Mouse (Mus musculus): Measurements from ENCODE around the gene Hpse.
A peak's percentile ranks its signal among the peaks of the same experiment; 100 is the strongest.

- TF ChIP-seq POLR2A (IDR thresholded peaks at IDR 0.05; ENCODE audit: borderline replicate concordance, low read depth, low read length) (no peak), CTCF (IDR thresholded peaks at IDR 0.05; ENCODE audit: low read depth, low read length) (peak; percentile 67)
These were observed 55.7 kb downstream of the Hpse start for GRCm38 (mm10) chr5:100663854-100664253.

Data from bone marrow macrophage, adult 2 months (primary cell).